Mouse (Mus musculus) olfactory bulb, adult 2 months (tissue): ENCODE data around the gene Dab2ip.

Source experiments
- CTCF ChIP-seq: fragments of 200-500 bp; IDR thresholded peaks from 2 replicates; pipeline ENCODE4 v1.5.1; 2012; ENCODE audit warnings: low read depth, mild to moderate bottlenecking, low read length, moderate library complexity; ENCODE audit not compliant: insufficient read depth
- POLR2A ChIP-seq: fragments of 200-500 bp; IDR thresholded peaks from 2 replicates; pipeline ENCODE4 v1.6.1; 2012; ENCODE audit warnings: mild to moderate bottlenecking, low read depth, low read length, moderate library complexity; ENCODE audit not compliant: insufficient read depth

- TF ChIP-seq CTCF (no peak), POLR2A (no peak)
Observed at GRCm38 (mm10) chr2:35549191-35549590, 8.9 kb upstream of the Dab2ip start.
